Mouse (Mus musculus): ENCODE data around the gene Eef1a2. TPM values are rescaled to one million over a fixed set of nuclear protein-coding genes. Genes with fewer than 3 reads are reported as not detected.
"Not testable (repeated sequence)": the region's sequence is repeated elsewhere in the genome, so short reads cannot be mapped to it uniquely, and the experiment has no call there.

The Eef1a2 gene
- polyA plus RNA-seq, 1 experiment from 2014 or later = 0.17 TPM

DNA sequence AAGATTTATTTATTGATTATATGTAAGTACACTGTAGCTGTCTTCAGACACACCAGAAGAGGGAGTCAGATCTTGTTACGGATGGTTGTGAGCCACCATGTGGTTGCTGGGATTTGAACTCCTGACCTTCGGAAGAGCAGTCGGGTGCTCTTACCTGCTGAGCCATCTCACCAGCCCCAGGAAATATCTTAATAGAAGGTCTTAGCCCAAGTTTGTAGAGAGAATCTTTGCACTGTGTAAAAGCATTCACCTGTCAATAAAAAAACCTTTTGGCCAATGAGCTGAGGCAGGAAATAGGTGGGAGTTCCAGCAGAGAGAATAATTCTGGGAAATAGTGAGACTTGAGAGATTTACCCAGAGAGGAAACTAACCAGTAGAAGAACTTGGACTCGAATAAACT lies 34.6 kb upstream of the Eef1a2 start:
- not testable (repeated sequence) for H3K4me2 ChIP-seq (ENCODE audit: low read depth, low read length); H3K36me3 ChIP-seq (ENCODE audit: control insufficient read depth, insufficient read depth, low read length); H3K27me3 ChIP-seq (ENCODE audit: control insufficient read depth, insufficient read depth, low read length); ATAC-seq (ENCODE audit: insufficient read depth, low FRiP score); H3K9ac ChIP-seq (ENCODE audit: low read length); H3K27ac ChIP-seq (ENCODE audit: low read length); H3K4me1 ChIP-seq (ENCODE audit: control insufficient read depth, insufficient read depth, low read length); H3K9me3 ChIP-seq (replicated peaks; ENCODE audit: control insufficient read depth, low read length); H3K4me3 ChIP-seq (replicated peaks; ENCODE audit: low read length)
- WGBS = 83% methylated on average over 4 of the region's 4 CpGs

DNA sequence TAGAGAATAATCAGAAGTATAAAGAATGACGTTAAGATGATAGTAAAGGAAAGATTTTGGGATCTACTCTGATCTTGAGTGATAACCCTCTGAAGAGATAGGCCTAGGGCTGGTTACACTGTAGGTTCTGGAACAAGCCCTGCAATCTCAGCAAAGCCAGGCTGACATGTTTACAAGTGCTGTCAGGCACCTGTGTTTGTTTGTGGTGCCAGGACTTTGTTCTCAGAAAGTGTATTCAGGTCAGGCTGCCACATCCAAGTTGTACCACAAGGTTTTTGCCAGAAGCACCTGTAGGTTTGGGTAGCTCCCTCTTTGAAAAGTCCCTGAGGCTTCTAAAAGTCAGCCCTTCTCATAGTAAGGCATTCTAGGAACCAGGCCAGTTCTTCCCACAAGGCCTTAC lies 32.5 kb upstream of the Eef1a2 start:
- no peaks in the 10 kb centered on the region for H3K9me3 ChIP-seq (replicated peaks; ENCODE audit: control insufficient read depth, low read length)
- H3K4me1 ChIP-seq (ENCODE audit: control insufficient read depth, insufficient read depth, low read length) = peaks cover 4% of the 10 kb centered on the region; the same call in 1 of the 2 replicates
- 75% methylated on average over 1 of the region's 1 CpGs for WGBS
- 0 out of 2 replicates have a peak overlapping the region, but pooled peaks have one; percentile 92 for H3K4me2 ChIP-seq (ENCODE audit: low read depth, low read length)
- peak overlapping the region; percentile 81; the same call in 1 of the 2 replicates for H3K27ac ChIP-seq (ENCODE audit: low read length)
- H3K4me3 ChIP-seq (replicated peaks; ENCODE audit: low read length) = no peak overlapping the region
- H3K36me3 ChIP-seq (ENCODE audit: control insufficient read depth, insufficient read depth, low read length) = no peaks in the 10 kb centered on the region
- ATAC-seq (ENCODE audit: insufficient read depth, low FRiP score) = no peak
- no peaks in the 10 kb centered on the region for H3K27me3 ChIP-seq (ENCODE audit: control insufficient read depth, insufficient read depth, low read length)
- no peak overlapping the region for H3K9ac ChIP-seq (ENCODE audit: low read length)

DNA sequence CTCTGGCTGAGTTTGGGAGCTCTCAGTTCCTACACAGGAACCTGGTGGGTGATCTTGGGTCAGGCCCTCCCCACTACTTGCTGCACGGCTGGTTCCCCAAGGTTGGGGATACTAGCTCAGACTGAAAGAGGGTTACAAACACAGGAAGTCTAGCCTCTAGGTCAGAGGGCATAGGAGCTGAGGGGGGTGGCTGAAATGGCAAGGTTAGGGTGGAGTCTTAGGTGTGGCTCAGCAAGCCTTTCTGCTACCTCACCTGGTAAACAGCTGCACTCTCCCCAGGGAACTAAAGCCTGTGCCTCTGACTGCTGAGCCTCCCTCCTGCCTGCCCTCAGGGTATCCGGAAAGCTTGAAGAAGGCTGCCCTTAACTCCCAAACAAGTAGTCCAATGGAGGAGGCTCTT lies 31.9 kb upstream of the Eef1a2 start:
- no peaks in the 10 kb centered on the region for H3K9me3 ChIP-seq (replicated peaks; ENCODE audit: control insufficient read depth, low read length)
- H3K4me3 ChIP-seq (replicated peaks; ENCODE audit: low read length) = peak overlapping the region; percentile 20; the same call in 1 of the 2 replicates
- H3K36me3 ChIP-seq (ENCODE audit: control insufficient read depth, insufficient read depth, low read length) = no peaks in the 10 kb centered on the region
- peak overlapping the region; percentile 44; the same call in 1 of the 2 replicates for H3K9ac ChIP-seq (ENCODE audit: low read length)
- peak; percentile 31; the same call in 1 of the 2 replicates for ATAC-seq (ENCODE audit: insufficient read depth, low FRiP score)
- H3K27ac ChIP-seq (ENCODE audit: low read length) = peak overlapping the region; percentile 81
- WGBS = 56% methylated on average over 2 of the region's 2 CpGs
- peaks cover 4% of the 10 kb centered on the region; the same call in 1 of the 2 replicates for H3K4me1 ChIP-seq (ENCODE audit: control insufficient read depth, insufficient read depth, low read length)
- H3K27me3 ChIP-seq (ENCODE audit: control insufficient read depth, insufficient read depth, low read length) = no peaks in the 10 kb centered on the region
- peak overlapping the region; percentile 92 for H3K4me2 ChIP-seq (ENCODE audit: low read depth, low read length)

- Histone ChIP-seq H3K27me3 (ENCODE audit: control insufficient read depth, insufficient read depth, low read length) (no peaks in the 10 kb centered on the region), H3K9ac (ENCODE audit: low read length) (peak within 1 kb of the TSS; percentile 92), H3K9me3 (replicated peaks; ENCODE audit: control insufficient read depth, low read length) (no peaks in the 10 kb centered on the region), H3K4me2 (ENCODE audit: low read depth, low read length) (peak within 1 kb of the TSS; percentile 92), H3K36me3 (ENCODE audit: control insufficient read depth, insufficient read depth, low read length) (no peaks in the 10 kb centered on the region), H3K4me3 (replicated peaks; ENCODE audit: low read length) (peak within 1 kb of the TSS; percentile 72), H3K27ac (ENCODE audit: low read length) (peak within 1 kb of the TSS; percentile 96), H3K4me1 (ENCODE audit: control insufficient read depth, insufficient read depth, low read length) (peaks cover 4% of the 10 kb centered on the region; the same call in 1 of the 2 replicates)
- under 1% methylated on average over 64 of the region's 64 CpGs for WGBS
- ATAC-seq (ENCODE audit: insufficient read depth, low FRiP score) = peak; percentile 96
Observed at GRCm38 (mm10) chr2:181187121-181188000, 30.5 kb upstream of the Eef1a2 start, which contains the start of gene Ppdpf. Ppdpf (plus strand) TSS chr2:181187247.

- under 1% methylated on average over 14 of the region's 14 CpGs for WGBS
- peak overlapping the region; percentile 92 for H3K9ac ChIP-seq (ENCODE audit: low read length)
- no peaks in the 10 kb centered on the region for H3K36me3 ChIP-seq (ENCODE audit: control insufficient read depth, insufficient read depth, low read length)
- peak; percentile 83 for ATAC-seq (ENCODE audit: insufficient read depth, low FRiP score)
- peak overlapping the region; percentile 72 for H3K4me3 ChIP-seq (replicated peaks; ENCODE audit: low read length)
- H3K9me3 ChIP-seq (replicated peaks; ENCODE audit: control insufficient read depth, low read length) = no peaks in the 10 kb centered on the region
- peak overlapping the region; percentile 92 for H3K4me2 ChIP-seq (ENCODE audit: low read depth, low read length)
- H3K27me3 ChIP-seq (ENCODE audit: control insufficient read depth, insufficient read depth, low read length) = no peaks in the 10 kb centered on the region
- H3K27ac ChIP-seq (ENCODE audit: low read length) = peak overlapping the region; percentile 96
- peaks cover 4% of the 10 kb centered on the region; the same call in 1 of the 2 replicates for H3K4me1 ChIP-seq (ENCODE audit: control insufficient read depth, insufficient read depth, low read length)
Observed at GRCm38 (mm10) chr2:181186635-181187034, 29.8 kb upstream of the Eef1a2 start.

DNA sequence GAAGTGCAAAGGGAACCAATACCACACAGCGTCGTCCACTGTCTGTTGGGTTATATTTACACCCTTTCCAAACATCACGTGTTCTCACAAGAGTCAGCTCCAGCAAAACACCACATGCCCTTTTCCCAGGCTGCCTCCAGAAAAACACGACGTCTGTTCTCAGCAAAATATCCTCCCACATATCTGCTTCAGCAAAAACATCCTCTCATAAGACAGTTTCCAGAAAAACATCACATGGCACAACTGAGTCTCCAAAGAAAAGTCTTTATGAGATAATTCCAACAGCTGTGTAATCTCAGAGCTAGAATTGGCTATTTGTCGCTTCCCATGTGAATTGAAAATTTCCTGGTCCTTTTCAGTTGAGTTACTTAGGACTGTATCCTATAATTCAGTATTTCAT lies 24.1 kb upstream of the Eef1a2 start:
- no peaks in the 10 kb centered on the region for H3K9me3 ChIP-seq (replicated peaks; ENCODE audit: control insufficient read depth, low read length)
- H3K4me1 ChIP-seq (ENCODE audit: control insufficient read depth, insufficient read depth, low read length) = no peaks in the 10 kb centered on the region
- WGBS = 60% methylated on average over 6 of the region's 6 CpGs
- ATAC-seq (ENCODE audit: insufficient read depth, low FRiP score) = no peak
- no peaks in the 10 kb centered on the region for H3K36me3 ChIP-seq (ENCODE audit: control insufficient read depth, insufficient read depth, low read length)
- no peak overlapping the region for H3K9ac ChIP-seq (ENCODE audit: low read length)
- H3K4me2 ChIP-seq (ENCODE audit: low read depth, low read length) = no peak overlapping the region
- no peak overlapping the region for H3K27ac ChIP-seq (ENCODE audit: low read length)
- no peak overlapping the region for H3K4me3 ChIP-seq (replicated peaks; ENCODE audit: low read length)
- H3K27me3 ChIP-seq (ENCODE audit: control insufficient read depth, insufficient read depth, low read length) = no peaks in the 10 kb centered on the region

- Histone ChIP-seq H3K4me2 (ENCODE audit: low read depth, low read length) (no peak overlapping the region), H3K4me1 (ENCODE audit: control insufficient read depth, insufficient read depth, low read length) (no peaks in the 10 kb centered on the region), H3K27me3 (ENCODE audit: control insufficient read depth, insufficient read depth, low read length) (no peaks in the 10 kb centered on the region), H3K4me3 (replicated peaks; ENCODE audit: low read length) (no peak overlapping the region), H3K27ac (ENCODE audit: low read length) (no peak overlapping the region), H3K9ac (ENCODE audit: low read length) (no peak overlapping the region), H3K36me3 (ENCODE audit: control insufficient read depth, insufficient read depth, low read length) (no peaks in the 10 kb centered on the region), H3K9me3 (replicated peaks; ENCODE audit: control insufficient read depth, low read length) (no peaks in the 10 kb centered on the region)
- WGBS = 73% methylated on average over 5 of the region's 5 CpGs
- no peak for ATAC-seq (ENCODE audit: insufficient read depth, low FRiP score)
Observed at GRCm38 (mm10) chr2:181178471-181178870, 21.7 kb upstream of the Eef1a2 start.

DNA sequence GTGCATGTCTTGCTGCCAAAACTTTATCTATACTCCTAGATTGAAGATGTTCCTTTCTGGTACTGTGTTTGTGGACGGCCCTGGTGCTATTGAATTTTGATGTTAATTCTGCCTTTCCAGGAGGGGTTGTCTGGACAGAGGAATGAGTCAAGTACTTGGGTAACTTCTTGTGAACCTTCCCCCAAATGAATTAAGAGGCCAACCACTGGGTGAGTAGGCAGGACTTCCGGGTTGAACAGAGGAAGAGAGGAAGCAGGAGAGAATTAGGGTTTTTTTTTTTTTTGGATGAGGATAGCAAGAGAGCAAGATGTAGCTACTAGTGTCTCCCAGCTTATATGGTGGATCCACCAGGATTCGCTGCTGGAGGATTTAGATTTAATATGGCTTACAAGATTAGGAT lies 21.2 kb upstream of the Eef1a2 start:
- Histone ChIP-seq H3K9ac (ENCODE audit: low read length) (no peak overlapping the region), H3K9me3 (replicated peaks; ENCODE audit: control insufficient read depth, low read length) (no peaks in the 10 kb centered on the region), H3K4me3 (replicated peaks; ENCODE audit: low read length) (no peak overlapping the region), H3K27ac (ENCODE audit: low read length) (no peak overlapping the region), H3K4me2 (ENCODE audit: low read depth, low read length) (no peak overlapping the region), H3K4me1 (ENCODE audit: control insufficient read depth, insufficient read depth, low read length) (no peaks in the 10 kb centered on the region), H3K27me3 (ENCODE audit: control insufficient read depth, insufficient read depth, low read length) (no peaks in the 10 kb centered on the region), H3K36me3 (ENCODE audit: control insufficient read depth, insufficient read depth, low read length) (no peaks in the 10 kb centered on the region)
- no peak for ATAC-seq (ENCODE audit: insufficient read depth, low FRiP score)
- WGBS = 76% methylated on average over 3 of the region's 3 CpGs

DNA sequence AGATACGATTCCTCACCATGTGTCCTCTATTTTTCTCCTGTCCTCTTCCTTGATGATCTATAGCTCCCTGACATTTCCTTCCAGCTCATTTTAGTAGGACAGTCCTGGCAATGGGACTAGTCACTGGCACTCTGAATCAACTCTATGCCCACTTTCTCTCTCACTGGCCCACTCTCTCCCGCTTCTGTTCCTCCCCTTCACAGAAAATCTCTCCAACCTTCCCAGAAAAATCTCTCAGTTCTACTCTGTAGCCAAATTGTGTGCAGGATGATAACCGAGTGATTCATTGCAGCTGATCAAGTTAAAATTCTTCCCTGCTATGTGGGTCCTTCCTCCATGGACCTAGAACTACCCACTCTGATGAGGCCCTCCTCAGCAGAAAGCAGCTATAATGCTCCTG lies 17.8 kb upstream of the Eef1a2 start:
- no peaks in the 10 kb centered on the region for H3K36me3 ChIP-seq (ENCODE audit: control insufficient read depth, insufficient read depth, low read length)
- 83% methylated on average over 3 of the region's 3 CpGs for WGBS
- H3K27me3 ChIP-seq (ENCODE audit: control insufficient read depth, insufficient read depth, low read length) = no peaks in the 10 kb centered on the region
- H3K4me1 ChIP-seq (ENCODE audit: control insufficient read depth, insufficient read depth, low read length) = no peaks in the 10 kb centered on the region
- H3K9ac ChIP-seq (ENCODE audit: low read length) = no peak overlapping the region
- H3K4me3 ChIP-seq (replicated peaks; ENCODE audit: low read length) = no peak overlapping the region
- H3K9me3 ChIP-seq (replicated peaks; ENCODE audit: control insufficient read depth, low read length) = no peaks in the 10 kb centered on the region
- no peak for ATAC-seq (ENCODE audit: insufficient read depth, low FRiP score)
- H3K4me2 ChIP-seq (ENCODE audit: low read depth, low read length) = no peak overlapping the region
- H3K27ac ChIP-seq (ENCODE audit: low read length) = no peak overlapping the region
